Mouse (Mus musculus) cerebellum, postnatal 25 days (tissue): ENCODE data around the gene Tardbp.

ENCODE experiments used
- DNase-seq, 2 experiments: peaks; one replicate each; pipeline ENCODE4 v3.0.0; 2021; ENCODE audit warnings: mixed read lengths in 2 of 2

The Tardbp gene

DNA sequence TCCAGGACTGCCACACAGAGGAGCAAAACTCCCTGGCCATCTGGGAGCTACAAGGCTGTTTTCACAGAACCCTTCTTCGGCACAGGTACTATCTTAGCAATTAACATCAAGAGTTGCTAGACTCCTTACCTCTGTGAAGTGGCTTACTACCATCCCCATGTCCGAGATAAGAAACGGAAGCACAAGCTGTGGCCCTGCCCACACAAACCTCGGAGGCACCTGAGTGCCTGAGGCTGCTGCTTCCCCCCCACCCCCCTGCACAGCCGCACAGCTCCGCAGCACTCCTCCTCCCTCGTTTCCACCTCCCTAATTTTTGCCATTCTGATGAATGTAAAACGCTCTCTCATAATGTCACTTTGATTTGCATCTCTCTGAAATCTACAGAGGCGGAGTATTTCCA, 11.5 kb upstream of the Tardbp start:
- DNase-seq = no peak

DNA sequence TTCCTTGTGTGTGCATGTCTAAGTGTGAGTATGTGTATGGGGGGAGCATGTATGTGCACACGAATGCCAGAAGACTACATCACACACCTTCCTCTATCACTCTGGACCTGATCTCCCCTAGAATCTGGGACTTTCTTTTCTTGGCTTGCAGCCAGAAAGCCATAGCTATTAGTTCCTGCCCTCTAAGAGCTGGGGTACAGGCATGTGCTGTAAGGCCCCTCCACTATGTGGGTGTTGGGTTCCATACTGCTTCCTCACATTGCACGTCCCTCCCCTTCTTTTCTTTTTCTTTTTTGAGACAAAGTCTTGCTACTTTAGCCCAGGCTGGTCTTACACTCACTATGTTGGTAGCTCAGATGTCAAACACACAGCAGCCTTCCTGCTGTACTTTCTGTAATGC, 8.5 kb upstream of the Tardbp start:
- no peak for DNase-seq

DNA sequence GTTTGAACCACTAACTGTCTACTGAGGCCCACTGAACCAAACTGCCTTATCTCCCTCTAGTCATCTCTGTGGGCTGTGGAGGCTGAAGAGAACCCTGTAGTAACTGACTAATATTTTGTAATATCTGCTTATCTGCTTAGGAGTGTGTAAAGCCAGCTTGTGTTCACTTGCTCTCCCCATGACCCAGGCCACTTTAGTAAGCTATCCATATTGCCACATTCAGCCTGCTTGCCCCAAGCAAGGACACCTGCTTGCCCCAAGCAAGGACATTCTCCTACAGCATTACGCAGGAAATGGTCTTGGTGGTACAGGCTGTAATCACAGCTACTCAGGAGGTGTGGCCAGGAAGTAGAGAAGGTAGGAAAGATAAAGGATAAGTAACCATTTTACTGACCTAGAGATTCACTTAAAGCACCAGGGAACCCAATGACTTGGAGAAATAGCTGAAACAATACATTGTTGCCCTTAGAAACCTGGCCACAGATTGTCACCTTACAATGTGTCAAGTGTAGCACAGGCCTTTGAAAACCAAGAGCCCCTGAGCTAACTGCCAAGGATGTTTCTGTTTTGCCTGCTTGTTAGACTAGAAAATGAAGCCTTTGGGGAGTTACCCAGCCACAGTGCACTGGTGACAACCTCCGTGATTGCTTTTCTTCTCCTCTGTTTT, 6.7 kb upstream of the Tardbp start:
- no peak for DNase-seq

DNA sequence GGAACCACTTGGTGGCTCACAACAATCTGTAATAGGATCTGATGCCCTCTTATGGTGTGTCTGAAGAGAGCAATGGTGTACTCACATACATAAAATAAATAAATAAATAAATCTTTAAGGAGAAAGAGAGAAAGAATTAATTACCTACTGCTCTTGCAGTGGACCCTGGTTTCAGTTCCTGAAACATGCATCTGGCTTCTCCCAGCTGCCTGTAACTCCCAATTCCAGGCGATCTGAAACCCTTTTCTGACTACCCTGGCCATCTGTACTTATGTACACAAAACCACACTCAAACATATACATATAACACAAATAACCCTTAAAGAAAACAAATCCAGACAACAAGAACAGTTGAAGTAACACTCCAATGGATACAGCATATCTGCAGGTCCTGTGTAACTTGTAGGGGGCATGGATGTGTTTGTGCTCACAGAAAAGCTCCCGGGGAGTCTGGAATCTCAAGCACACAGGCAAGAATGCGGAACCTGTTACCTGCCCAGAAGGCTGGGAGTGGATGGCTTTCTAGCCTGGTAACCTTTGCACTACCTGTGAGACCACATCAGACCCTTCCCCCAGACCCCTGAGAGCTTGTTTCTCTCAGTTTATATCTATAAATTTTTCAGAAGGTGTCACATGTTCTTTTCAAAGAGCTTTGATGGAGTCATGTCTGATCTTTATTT, 5.3 kb upstream of the Tardbp start:
- no peak for DNase-seq

DNA sequence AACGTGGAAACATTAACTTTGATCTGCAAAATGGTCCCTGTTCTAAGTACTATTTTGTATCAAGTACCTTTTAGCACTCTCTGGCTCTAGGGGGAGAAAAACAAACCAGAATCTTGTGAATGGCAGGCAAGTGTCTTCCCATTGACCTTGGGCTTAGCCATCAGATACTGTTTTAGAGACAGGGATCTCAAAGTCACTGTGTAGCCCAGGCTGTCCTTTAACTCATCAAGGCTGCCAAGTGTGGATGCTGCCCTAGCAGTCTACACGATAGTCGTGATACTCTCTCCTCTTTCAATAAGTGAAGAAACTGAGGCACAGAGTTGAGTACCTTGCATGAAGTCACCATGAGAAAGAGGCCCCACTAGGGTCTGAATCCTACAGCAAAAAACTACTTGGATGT, 427 bp upstream of the Tardbp start:
- DNase-seq = no peak

DNA sequence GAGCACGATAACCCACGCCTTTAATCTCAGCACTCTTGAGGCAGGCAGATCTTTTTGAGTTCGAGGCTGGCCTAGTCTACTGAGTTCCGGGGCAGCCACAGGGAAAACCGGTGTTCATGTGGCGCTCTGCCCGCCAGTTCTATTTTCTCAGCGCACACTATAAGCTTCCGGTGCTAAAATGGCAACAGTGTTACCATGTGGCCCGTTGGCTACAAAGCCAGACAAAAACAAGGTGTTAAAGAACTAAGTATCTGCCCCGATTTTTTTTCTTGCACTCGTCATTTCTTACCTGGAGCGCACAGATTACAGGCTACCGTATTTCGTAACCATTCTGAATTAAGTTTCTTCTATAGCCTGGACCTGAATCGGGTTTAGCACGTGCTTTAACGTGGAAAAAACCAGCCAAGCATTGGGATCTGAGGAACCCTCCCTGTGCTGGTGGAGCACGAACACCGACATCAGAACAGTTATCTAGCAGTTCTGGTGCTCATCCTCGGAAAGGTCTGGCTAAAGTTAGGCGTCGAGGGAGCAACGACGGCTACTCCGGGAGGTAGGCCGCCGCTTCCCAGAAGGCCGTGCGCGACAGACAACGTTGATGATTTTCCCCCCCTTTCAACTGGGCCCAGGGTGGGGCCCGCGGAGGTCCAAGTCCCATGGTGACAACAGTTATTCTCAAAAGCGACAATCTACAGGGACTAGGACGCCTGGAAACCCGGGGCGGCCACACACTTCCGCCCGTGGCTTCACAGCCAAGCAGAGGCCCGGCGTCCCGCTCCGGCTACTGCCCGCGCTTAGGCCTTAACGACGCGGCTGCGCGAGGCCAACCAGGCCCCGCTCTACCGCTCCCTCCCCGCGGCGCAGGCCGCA, 830 bp downstream of the Tardbp start:
- DNase-seq = peak in 1 of 2 experiments; percentile 65

DNA sequence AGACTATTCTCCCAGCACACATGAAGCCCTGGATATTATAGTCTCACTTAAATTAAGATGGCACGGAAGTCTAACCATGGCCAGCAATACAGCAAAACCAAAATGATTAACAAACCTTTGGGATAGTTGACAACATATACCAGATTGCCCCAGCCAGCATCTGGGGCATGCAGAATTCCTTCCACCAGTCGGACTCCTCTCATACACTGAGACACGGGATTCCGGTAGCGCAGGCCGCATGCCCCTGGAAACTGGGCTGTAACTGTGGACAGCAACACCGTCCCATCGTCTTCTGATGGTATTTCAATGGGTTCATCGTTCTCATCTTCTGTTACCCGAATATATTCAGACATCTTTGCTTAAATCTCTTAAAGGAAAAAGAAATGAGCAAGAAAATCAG, 1.8 kb downstream of the Tardbp start:
- no peak for DNase-seq

DNA sequence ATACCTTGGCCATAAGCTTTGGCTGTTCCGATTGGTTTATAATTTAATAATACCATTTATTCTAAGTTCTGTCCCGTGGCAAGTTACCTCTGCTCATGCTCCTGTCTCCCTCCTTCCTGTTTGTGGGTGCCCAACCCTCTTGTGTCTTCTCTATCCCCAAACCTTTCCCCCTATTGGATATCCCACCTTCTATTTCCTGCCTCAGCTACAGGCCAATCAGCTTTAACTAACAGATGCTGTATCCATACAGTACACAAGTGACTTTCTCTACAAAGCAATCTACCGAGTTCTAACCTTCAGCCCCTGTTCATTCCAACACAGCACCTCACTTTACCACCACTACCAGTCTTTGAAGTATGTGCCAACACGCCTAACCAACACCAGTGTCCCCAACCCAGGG, 3.2 kb downstream of the Tardbp start:
- no peak for DNase-seq

DNA sequence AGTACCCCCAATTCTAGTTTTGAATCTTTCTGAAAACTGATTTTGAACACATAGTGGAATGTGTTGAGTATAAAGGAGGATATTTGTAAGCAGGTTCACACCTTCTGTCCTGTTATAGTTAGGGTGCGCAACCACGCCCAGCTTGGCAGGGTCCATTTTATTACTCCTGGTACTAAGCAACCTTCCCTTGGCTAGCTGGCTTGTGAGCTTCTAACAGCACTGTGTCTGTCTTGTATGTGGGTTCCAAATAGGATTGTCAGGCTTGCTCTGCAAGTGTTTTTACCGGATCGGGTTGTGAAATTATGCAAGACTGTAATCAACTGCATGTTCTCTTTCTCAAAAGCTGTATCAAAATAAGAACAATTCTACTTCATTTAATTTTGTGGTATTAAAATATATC, 4.3 kb downstream of the Tardbp start:
- no peak for DNase-seq

DNA sequence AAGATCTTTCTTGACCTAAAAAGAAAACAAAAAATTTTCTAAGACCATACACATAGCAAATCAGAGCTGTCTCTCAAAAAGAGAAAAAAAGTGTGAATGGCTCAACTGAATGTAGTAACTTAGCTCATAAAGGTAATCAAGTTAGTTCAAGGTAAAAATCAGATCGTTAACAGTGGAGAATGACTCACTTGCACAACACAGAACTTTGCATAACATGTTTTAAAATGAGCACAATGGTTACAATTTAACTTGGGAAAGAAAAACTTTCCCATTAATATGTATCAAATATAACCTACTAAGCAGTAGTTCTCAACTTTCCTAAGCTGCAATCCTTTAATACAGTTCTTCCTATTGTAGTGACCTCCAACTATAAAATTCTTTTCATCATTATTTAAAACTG, 6.1 kb downstream of the Tardbp start:
- no peak for DNase-seq

DNA sequence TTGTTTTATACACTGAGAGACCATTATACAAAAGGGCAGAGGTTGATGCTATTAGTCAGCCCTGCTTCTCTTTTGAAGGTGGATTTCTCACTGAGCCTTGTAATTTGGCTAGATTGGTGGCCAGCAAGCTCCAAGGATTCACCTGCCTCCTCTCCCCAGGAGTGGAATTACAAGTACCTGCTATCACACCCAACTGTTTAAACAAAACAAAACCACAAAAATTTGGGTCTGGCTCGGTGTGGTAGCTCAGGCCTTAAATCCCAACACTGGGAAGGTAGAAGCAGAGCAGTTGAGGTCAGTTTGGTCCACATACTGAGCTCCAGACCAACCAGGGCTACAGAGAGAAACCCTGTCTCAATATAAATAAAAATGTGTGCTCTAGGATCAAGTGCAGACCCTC, 7.0 kb downstream of the Tardbp start:
- DNase-seq = no peak

DNA sequence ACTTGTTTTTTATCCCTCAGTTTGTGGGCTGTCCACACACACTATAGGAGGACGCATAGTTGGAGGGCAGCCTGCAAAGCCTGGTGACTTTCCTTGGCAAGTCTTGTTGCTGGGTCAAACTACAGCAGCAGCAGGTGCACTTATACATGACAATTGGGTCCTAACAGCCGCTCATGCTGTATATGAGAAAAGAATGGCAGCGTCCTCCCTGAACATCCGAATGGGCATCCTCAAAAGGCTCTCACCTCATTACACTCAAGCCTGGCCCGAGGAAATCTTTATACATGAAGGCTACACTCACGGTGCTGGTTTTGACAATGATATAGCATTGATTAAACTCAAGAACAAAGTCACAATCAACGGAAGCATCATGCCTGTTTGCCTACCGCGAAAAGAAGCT, 13.1 kb downstream of the Tardbp start:
- no peak for DNase-seq

DNA sequence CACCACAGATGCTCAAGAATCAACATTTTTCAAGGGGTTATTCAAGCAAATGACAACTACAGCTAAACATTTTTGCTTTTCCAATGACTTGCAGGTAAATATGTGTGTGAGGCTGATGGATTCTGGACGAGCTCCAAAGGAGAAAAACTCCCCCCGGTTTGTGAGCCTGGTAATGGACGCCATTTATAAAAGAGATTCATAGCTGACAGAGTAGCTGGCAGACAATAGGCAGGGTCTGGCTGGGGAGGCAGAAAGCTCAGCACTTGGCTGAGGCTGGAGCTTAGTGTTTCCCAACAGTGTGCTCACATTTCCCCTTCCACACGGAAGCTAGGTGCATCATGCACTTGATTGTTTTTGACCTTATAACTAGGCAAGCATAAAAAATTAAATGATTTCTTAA, 14.3 kb downstream of the Tardbp start:
- no peak for DNase-seq

DNA sequence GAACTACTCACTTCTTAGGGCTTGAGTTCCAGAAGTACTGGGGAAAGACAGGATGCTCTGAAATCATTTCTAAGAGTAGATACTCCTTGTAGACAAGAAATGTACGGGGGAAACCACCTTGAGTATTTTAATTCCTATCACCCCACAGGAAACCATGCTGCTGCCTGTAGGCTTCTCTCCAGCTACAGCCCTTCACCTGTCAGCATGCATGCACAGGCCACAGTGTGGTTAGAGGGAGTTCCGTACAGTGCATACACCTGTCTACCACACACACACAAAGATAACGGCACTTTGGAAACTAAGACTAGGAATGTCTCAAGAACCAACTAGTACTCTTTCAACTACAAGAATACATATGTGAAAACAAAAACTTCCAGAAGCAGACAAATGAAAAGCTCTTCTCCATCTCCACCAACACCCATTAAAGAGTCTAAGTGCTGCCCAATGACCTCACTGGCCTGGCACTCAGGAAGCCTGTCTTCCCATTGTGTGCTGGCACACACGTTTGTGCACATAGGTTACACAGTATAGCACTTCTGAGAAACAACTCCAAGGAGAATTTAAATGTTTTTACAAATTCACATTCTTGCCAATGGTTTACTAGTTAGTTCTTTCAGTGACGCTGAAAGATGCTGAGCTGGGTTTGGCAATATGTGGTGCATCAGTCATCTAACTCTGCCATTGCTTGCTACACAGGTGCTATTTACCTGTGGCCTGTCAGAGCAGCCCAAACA, 16.0 kb downstream of the Tardbp start:
- DNase-seq = no peak

DNA sequence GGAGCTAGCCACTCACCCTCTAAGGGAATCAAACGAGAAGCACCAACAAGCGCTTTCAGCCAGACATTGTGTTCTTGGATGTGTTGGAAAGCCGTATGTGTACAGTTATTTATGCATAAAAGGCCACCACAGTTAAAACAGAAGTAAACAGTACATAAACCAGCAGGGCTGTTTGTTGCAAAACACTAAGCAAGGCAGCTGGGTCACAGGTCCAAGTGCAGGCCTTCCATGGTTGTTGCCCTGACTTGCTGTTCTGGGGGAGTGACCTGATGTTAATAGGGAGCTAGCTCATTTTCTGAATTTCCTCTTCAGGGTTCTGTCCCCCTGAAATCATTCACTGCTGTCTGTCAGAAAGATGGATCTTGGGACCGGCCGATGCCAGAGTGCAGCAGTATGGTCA, 17.0 kb downstream of the Tardbp start:
- no peak for DNase-seq

DNA sequence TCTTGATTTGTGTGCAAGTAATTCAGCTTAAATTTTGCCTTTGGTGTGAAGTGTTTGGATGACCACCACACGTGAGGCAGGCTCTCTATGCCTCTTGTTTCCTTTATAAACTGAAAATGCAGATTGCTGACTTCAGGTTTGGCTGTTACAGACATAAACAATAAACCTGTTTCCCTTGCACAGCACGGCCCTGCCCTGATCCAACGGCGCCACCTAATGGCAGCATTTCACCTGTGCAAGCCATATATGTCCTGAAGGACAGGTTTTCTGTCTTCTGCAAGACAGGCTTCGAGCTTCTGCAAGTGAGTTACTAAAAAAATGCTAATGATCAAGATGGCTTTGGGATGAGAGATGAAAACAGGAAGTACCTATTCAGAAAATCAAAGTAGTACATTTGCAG, 19.1 kb downstream of the Tardbp start:
- DNase-seq = peak; percentile 76 to 89

DNA sequence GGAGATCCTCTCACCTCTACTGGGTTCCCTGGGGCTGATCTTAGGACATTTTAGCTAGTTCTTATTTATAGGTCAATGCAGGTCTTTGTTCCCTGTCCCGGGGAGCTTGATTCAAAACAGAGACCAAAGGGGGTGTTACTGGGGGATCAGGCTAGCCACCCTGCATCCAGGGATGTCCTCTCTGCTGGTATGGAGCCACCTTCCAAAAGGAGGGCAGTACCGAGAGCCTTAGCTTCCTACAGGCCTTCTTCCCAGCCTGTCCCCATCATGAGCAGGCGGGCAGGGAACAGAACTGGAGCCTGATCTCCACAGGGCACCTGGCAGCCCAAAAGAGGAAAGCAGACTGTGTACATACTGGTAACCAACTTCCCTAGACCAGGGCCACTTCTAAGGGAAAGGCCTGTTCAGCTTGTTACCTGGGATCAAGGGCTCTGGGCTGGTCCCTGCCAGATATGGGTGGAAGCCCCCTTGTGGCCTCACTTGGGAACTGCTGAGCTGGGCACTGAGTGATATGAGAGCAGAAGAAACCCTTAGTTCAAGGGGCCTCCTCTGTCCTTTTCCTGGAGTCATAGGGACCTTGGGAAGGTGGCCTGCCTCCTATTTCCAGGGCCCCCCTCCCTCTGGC, 22.2 kb downstream of the Tardbp start:
- peak; percentile 71 to 84 for DNase-seq

DNA sequence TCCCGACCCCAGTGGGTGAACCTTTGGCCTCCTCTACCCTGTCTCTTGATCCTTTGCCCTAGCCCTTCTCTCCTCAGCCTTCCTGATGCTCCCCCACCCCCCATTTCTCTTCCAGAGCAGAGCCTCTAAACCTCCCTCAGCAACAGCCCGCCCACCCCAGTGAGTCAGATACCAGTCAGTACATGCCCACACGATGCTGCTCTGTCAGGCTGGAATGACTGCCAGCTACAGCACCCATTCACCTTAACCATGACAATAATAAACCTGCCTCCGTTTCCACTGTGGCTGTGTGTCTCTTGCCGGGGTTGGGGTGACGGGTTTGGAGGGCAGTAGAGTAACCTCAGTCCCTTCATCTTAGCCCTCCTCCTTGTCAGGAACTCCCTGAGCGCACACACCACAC, 22.7 kb downstream of the Tardbp start:
- no peak for DNase-seq

DNA sequence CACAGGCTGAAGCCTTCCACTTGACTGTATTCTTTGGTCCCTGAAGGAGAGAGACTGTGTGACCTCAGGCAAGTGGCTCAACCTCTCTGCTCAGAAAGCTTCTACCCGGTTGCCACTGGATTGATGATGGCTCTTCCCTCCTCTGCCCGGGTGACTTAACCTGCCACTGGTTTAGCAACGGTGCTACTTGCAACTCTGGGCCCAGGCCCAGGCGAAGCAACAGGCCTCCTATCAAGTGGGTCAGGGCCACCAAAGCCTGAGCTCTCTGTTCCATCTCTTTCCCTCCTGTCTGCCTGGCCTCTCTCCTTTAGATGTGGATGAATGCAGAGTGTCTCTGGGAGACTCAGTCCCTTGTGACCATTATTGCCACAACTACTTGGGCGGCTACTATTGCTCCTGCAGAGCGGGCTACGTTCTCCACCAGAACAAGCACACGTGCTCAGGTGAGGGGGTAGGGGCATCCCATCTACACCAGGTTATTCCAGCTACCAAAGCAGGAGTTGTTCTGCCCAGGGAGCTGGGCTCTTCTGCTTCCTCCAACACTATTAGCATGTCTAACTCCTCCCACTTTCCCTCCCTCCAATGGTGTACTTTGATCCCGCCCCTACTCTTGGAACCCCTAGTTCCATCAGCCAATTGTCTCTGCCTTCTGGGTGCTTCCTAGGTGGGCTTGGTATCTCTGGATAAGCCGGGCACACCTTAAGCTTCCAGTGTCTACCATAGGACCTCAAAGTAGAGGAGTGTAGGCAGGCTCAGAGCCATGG, 23.3 kb downstream of the Tardbp start:
- no peak for DNase-seq

DNA sequence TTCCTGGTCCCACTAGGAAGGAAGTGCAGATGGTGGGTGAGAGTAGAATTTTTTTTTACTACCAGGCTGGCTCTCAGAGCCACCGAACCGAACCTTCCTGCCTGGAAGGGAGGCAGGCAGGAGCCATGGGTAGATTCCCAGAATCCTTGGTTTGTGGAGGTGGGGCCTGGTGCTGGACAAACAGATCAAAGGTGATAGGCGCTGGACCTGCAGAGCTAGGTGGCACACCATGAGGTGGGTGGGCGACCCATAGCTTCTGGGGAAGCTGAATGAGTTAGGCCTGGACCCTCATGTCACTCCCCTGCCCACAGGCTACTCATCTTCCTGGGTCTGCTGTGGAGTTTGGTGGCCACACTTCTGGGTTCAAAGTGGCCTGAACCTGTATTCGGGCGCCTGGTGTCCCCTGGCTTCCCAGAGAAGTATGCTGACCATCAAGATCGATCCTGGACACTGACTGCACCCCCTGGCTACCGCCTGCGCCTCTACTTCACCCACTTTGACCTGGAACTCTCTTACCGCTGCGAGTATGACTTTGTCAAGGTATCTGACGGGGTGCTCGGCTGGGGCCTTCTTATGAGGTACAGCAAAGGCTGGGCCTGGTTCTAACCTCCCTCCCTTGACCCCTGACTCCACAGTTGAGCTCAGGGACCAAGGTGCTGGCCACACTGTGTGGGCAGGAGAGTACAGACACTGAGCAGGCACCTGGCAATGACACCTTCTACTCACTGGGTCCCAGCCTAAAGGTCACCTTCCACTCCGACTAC, 24.3 kb downstream of the Tardbp start, which contains the start of gene Masp2:
TSS of gene Masp2 (plus strand) at position 198 of the 764 bp plus-strand sequence.
- no peak for DNase-seq

DNA sequence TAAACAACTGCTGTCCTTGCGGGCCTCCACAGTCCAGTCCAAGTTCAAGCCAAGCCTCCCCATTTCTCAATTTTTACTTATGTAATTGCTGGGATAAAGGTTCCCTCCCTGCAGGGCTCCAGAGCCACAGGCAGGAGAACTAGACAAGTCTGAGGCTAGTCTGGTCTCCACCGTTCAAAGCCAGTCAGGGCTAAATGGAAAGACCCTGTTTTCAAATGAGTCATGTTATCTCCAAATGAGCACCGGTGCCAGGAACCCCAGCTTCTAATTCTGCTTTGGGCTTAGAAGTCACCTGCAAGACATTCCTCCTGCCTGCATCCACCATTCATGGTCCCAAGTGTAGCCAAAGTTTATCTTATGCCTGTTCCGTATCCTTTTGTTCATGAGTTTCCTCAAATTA, 24.9 kb downstream of the Tardbp start:
- DNase-seq = no peak
